Mouse (Mus musculus) ES-Bruce4 (cell line): ENCODE measurements at regions not wholly inside any gene's neighbourhood (a gene's known extent, or its start where the extent isn't known, plus 50 kb on each side); places are given as distances from the start of the nearest gene placed in this dataset.

Source experiments
- CTCF ChIP-seq: IDR thresholded peaks from one replicate; pipeline ENCODE4 v1.8.1; 2011; ENCODE audit warnings: low read depth, low read length
- EP300 ChIP-seq: IDR thresholded peaks from 2 replicates; pipeline ENCODE4 v1.6.1; 2011; ENCODE audit warnings: low read depth, low read length; ENCODE audit not compliant: insufficient read depth

DNA sequence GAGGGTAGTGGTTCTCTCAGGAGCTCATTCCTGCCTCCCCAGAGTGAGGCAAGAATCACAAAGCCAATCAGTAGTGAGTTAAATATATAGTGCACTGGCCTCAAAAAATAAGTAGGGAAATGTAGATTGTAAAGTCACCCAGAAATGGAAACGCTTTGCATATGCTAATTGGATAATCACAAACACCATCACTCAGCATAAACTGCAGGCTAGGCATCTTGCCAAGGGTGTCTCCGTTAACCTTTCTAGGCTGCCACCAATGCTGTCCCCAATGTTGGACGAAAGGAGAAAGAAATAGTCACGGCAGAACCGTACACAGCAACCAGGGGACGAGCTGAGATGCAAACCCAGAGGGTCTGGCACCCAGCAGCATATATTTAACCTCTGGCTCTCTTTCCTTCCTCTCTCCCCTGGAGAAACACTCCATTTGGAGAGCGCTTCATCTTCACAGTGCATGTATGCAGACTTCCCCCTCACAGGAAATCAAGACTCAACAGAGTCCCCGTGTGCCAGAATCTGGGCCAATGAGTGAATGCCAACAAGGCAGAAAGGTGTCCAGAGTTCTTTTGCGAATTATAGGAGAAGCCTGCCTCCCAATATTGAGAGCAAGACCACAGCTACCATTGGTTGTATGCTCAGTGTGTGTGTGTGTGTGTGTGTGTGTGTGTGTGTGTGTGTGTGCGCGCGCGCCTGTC lies 90.1 kb downstream of the Suds3 start:
- TF ChIP-seq CTCF: no peak
- TF ChIP-seq EP300: no peak
